Mouse (Mus musculus) intestine, postnatal 0 days (tissue): ENCODE measurements around the gene Gm3159. TPM values are rescaled to one million over a fixed set of nuclear protein-coding genes. Genes with fewer than 3 reads are reported as not detected.
"Not testable (repeated sequence)": the region's sequence is repeated elsewhere in the genome, so short reads cannot be mapped to it uniquely, and the experiment has no call there.

ENCODE experiments used
- ATAC-seq: fragments of 200-750 bp; cut with Nextera tagmentation; 2 replicates; pipeline ENCODE4 v1.8.0; 2017; ENCODE audit warnings: mild to moderate bottlenecking, moderate TSS enrichment, moderate library complexity
- H3K27ac ChIP-seq: fragments of 300-500 bp; sonication (generic); 2 replicates; pipeline ENCODE4 v1.5.1; 2014; ENCODE audit warnings: mild to moderate bottlenecking, low read depth, low read length, moderate library complexity
- H3K27me3 ChIP-seq: fragments of 300-500 bp; sonication (generic); replicated peaks from 2 replicates; pipeline ENCODE4 v1.6.1; 2014; ENCODE audit warnings: low read length, mixed read lengths; ENCODE audit not compliant: control insufficient read depth, insufficient read depth
- H3K36me3 ChIP-seq: fragments of 300-500 bp; sonication (generic); 2 replicates; pipeline ENCODE4 v1.6.1; 2014; ENCODE audit warnings: mild to moderate bottlenecking, moderate library complexity; ENCODE audit not compliant: control insufficient read depth, insufficient read depth
- H3K4me1 ChIP-seq: fragments of 300-500 bp; sonication (generic); replicated peaks from 2 replicates; pipeline ENCODE4 v1.6.1; 2014; ENCODE audit warnings: antibody characterized with exemption, low read length, mixed read lengths; ENCODE audit not compliant: control insufficient read depth, insufficient read depth
- H3K4me2 ChIP-seq: fragments of 300-500 bp; sonication (generic); replicated peaks from 2 replicates; pipeline ENCODE4 v1.6.1; 2014; ENCODE audit warnings: low read depth, mild to moderate bottlenecking, moderate library complexity
- H3K4me3 ChIP-seq: fragments of 300-500 bp; sonication (generic); 2 replicates; pipeline ENCODE4 v1.5.1; 2014; ENCODE audit warnings: low read depth, low read length
- H3K9ac ChIP-seq: fragments of 300-500 bp; sonication (generic); 2 replicates; pipeline ENCODE4 v1.6.1; 2014; ENCODE audit warnings: mild to moderate bottlenecking, low read depth, low read length
- H3K9me3 ChIP-seq: fragments of 300-500 bp; sonication (generic); 2 replicates; pipeline ENCODE4 v1.6.1; 2016; ENCODE audit warnings: mixed run types; ENCODE audit not compliant: control insufficient read depth
- WGBS: fragments of 180-500 bp; shearing (Covaris S2); extraction: QIAGEN DNeasy Blood & Tissue Kit; methylation state at CpG from one replicate; pipeline ENCODE4 v1.1.7; 2014; 5-methylcytosine and 5-hydroxymethylcytosine counted together
- polyA plus RNA-seq: library from polyadenylated mRNA; unstranded; fragments of >200 nt; fragmentation: Nextera tagmentation; extraction: Ambion mirVana; gene quantifications from 2 replicates; pipeline ENCODE4 v1.2.1, GENCODE M21; 2015

Gm3159 gene
- polyA plus RNA-seq = not detected in 2 replicates

DNA sequence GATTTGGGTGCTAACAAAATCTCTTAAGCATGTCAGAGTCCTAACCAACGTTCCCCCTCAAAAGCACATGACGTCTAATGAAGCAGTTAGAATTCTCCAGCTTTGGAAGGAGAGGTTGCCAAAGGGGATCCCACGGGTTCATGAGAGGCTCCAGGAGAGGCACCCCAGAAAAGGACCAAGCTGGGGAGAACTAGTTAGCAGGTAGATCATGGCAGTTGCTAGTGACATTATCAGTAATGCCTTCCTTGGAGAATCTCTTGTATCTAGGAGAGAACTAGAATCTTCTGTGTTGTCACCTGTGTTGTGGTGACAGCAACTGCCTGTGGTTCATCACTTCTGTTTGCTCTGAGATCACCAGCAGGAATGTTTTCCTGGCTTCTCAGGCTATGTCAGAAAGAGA, at the start of gene Gm3159:
Gm3159 (plus strand) TSS at position 301 of the 400 bp plus-strand sequence.
- not testable (repeated sequence) for H3K36me3 ChIP-seq, H3K4me2 ChIP-seq, H3K27me3 ChIP-seq, H3K4me1 ChIP-seq, H3K4me3 ChIP-seq, H3K9me3 ChIP-seq, H3K27ac ChIP-seq, ATAC-seq, H3K9ac ChIP-seq
- 85% methylated on average over 2 of the region's 3 CpGs for WGBS

DNA sequence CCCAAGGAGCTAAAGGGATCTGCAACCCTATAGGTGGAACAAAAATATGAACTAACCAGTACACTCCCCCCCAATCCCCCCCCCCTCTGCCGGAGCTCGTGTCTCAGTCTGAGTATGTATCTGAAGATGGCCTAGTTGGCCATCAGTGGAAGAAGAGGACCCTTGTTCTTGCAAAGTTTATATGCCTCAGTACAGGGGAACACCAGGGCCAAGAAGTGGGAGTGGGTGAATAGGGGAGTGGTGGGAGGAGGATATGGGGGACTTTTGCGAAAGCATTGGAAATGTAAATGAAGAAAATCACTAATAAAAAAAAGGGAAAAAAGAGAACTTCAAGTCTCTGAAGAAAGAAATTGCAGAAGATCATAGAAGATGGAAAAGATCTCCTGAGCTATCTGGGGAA, 28.3 kb upstream of the Gm3159 start:
- not testable (repeated sequence) for H3K9me3 ChIP-seq, H3K9ac ChIP-seq, H3K27ac ChIP-seq, H3K4me3 ChIP-seq, H3K4me2 ChIP-seq, H3K4me1 ChIP-seq, H3K36me3 ChIP-seq, H3K27me3 ChIP-seq, ATAC-seq
- 89% methylated on average over 3 of the region's 3 CpGs for WGBS

DNA sequence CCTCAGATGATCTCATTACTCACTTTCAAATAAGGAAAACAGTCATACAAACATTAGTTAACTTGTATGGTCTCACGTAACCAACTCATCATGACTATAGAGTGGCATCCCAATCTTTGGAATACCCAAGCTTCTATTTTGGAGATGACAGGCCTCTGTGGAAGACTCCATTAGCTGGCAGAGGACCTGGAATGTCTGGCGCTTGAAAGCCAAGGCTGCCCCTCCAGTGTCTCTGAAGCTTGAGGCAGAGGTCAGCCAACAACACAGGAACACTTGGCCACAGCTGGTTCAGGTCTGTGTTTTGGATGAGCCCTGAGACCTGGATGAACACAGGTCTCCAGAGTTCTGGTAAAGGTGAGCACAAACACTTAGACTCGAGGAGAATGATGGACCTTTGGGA, 27.6 kb upstream of the Gm3159 start:
- H3K4me2 ChIP-seq, H3K9me3 ChIP-seq, H3K4me3 ChIP-seq, H3K4me1 ChIP-seq, H3K9ac ChIP-seq, H3K27me3 ChIP-seq, H3K27ac ChIP-seq, ATAC-seq, H3K36me3 ChIP-seq: not testable (repeated sequence)
- 65% methylated on average over 3 of the region's 3 CpGs for WGBS

DNA sequence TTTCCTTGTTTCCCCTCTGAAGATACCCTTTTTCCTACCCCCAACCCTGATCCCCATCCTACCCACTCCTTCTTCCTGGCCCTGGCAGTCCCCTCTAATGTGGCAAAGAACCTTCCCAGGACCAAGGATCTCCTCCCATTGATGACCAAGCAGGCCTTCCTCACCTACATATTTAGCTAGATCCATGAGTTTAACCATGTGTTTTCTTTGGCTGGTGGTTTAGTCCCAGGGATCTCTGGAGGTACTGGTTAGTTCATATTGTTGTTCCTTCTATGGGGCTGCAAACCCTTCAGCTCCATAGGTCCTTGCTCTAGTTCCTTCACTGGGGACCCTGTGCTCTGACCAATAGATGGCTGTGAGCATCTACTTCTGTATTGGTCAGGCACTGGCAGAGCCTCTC, 19.5 kb upstream of the Gm3159 start:
- not testable (repeated sequence) for H3K4me2 ChIP-seq, H3K27ac ChIP-seq, H3K9ac ChIP-seq, H3K9me3 ChIP-seq, H3K36me3 ChIP-seq, H3K4me1 ChIP-seq, H3K27me3 ChIP-seq, ATAC-seq, H3K4me3 ChIP-seq

DNA sequence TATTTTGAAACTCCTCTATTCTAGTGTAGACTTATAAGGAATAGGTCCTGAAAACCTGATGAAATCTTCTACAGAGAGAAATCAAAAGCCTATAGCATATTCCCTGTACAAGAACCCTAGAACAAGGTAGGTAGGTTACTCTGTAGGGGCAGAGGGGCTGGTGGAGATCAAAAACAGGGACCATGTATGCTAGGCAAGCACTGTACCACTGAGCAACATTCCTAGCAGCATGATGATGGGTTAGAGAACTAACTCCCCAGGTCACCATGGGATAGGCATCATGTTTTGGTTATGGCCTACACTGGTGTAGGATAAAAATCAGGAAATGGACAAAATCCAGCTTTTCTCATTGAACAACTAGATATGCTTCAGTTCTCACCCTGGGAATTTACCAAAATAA, 11.7 kb upstream of the Gm3159 start:
- H3K4me2 ChIP-seq, ATAC-seq, H3K27ac ChIP-seq, H3K9ac ChIP-seq, H3K9me3 ChIP-seq, H3K36me3 ChIP-seq, H3K4me1 ChIP-seq, H3K27me3 ChIP-seq, H3K4me3 ChIP-seq: not testable (repeated sequence)

DNA sequence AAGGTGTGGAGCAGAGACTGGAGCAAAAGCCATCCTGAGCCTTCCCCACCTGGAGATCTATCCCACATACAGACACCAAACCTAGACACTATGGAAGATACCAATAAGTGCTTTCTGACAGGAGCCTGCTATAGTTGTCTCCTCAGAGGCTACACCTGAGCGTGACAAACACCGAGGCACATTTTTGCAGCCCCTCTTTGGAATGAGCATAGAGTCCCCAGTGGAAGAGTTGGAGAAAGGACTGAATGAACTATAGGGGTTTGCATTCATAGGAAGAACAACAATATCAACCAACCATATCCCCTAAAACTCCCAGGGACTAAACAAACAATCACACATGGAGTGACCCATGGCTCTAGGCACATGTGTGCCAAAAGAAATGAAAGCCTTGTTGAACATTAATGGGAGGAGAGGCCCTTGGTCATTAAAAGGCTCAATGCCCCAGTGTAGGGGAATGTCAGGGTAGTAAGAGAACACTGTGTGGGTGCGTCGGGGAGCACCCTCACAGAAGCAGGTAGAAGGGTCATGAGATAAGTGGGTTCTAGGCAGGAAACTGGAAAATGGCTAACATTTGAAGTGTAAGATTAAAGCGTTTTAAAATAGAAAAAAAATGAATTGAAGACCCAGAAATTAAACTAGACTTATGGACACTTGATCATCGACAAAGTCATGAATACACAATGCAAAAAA, 4.3 kb upstream of the Gm3159 start:
- H3K27me3 ChIP-seq, ATAC-seq, H3K36me3 ChIP-seq, H3K4me2 ChIP-seq, H3K9ac ChIP-seq, H3K4me3 ChIP-seq, H3K27ac ChIP-seq, H3K4me1 ChIP-seq, H3K9me3 ChIP-seq: not testable (repeated sequence)
- 100% methylated on average over 3 of the region's 6 CpGs for WGBS

DNA sequence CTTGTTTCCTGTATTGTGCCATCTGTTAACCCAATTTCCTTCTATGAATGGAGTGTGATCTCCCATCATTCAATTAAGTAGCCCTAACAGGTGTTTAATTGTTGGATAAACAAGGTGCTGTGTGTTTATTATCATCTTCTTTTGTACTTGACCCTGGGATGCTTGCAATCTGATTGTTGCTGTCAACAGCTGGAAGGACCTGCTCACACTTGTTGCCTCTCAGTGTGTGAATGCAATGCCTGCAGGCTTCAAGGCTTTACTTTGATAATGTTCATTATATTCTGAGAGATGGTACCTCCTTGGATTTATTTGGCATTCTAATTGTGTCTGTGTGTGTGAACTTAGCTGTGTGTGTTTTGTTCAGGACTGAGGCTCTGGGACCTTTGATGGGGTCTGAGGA, 1.3 kb downstream of the Gm3159 start:
- H3K4me3 ChIP-seq, H3K4me1 ChIP-seq, H3K36me3 ChIP-seq, H3K9me3 ChIP-seq, H3K9ac ChIP-seq, H3K27ac ChIP-seq, H3K4me2 ChIP-seq, ATAC-seq, H3K27me3 ChIP-seq: not testable (repeated sequence)

DNA sequence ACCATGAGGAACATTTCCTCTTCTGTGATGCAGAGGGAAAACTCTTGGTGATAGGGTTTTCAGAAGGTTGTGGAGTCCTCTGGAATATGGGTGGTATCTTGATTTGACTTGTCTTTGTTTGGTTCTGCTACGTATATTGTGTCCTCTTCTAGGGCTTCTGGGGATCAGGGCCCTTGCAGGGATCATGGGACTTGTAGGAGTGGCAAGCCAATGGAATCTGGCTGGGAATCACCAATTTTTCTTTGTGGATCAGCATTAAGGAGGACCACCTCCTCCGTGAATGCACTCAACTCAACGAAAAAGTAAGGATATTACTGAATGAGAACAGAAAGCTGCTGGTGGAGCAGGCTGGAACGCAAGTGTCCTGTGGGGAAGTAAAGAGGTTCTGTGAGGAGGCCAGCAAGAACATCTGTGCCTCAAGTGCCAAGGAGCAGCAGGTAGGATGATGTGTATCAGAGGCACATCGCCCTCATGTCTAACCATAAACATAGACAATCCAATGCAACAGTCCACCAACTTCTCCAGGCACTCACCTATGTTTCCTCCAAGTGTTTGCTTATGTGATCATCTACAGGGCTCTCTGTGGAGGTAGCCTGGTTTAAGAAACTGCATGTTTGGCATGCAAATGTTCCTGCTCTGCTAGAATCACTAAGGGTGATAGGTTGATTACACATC, 2.9 kb downstream of the Gm3159 start:
- not testable (repeated sequence) for H3K27me3 ChIP-seq, H3K27ac ChIP-seq, H3K4me3 ChIP-seq, H3K36me3 ChIP-seq, H3K4me1 ChIP-seq, H3K9ac ChIP-seq, H3K9me3 ChIP-seq, H3K4me2 ChIP-seq, ATAC-seq
- WGBS = 80% methylated on average over 5 of the region's 5 CpGs

DNA sequence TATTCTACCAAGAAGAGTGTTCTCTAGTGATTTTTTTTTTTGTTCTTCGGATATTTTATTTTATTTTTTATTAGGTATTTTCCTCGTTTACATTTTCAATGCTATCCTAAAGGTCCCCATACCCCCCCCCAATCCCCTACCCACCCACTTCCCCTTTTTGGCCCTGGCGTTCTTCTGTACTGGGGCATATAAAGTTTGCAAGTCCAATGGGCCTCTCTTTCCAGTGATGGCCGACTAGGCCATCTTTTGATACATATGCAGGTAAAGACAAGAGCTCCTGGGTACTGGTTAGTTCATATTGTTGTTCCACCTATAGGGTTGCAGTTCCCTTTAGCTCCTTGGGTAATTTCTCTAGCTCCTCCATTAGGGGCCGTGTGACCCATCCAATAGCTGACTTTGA, 3.9 kb downstream of the Gm3159 start:
- H3K4me1 ChIP-seq, H3K27me3 ChIP-seq, H3K27ac ChIP-seq, ATAC-seq, H3K9ac ChIP-seq, H3K36me3 ChIP-seq, H3K4me2 ChIP-seq, H3K4me3 ChIP-seq, H3K9me3 ChIP-seq: not testable (repeated sequence)
- 65% methylated on average over 5 of the region's 5 CpGs for WGBS
